Mouse (Mus musculus) testis, adult 10 weeks (tissue): ENCODE results near the gene Arhgap11a. TPM values are rescaled to one million over a fixed set of nuclear protein-coding genes. Genes with fewer than 3 reads are reported as not detected.

Experiments
- polyA plus RNA-seq: library from polyadenylated mRNA; stranded (reverse); fragments of 350-450 nt; fragmentation: Illumina TruSeq; extraction: RNeasy Lipid Tissue Mini Kit (QIAGEN cat#74804); gene quantifications from one replicate; pipeline ENCODE4 v1.2.3, GENCODE M21; 2014; ENCODE audit warnings: low read depth, low replicate concordance

Arhgap11a gene
- 10.0 TPM for polyA plus RNA-seq

GRCm38 (mm10) chr2:113848245-113849121 lies at the start of gene Arhgap11a:
TSS of gene Arhgap11a (minus strand) at chr2:113848661.

DNA sequence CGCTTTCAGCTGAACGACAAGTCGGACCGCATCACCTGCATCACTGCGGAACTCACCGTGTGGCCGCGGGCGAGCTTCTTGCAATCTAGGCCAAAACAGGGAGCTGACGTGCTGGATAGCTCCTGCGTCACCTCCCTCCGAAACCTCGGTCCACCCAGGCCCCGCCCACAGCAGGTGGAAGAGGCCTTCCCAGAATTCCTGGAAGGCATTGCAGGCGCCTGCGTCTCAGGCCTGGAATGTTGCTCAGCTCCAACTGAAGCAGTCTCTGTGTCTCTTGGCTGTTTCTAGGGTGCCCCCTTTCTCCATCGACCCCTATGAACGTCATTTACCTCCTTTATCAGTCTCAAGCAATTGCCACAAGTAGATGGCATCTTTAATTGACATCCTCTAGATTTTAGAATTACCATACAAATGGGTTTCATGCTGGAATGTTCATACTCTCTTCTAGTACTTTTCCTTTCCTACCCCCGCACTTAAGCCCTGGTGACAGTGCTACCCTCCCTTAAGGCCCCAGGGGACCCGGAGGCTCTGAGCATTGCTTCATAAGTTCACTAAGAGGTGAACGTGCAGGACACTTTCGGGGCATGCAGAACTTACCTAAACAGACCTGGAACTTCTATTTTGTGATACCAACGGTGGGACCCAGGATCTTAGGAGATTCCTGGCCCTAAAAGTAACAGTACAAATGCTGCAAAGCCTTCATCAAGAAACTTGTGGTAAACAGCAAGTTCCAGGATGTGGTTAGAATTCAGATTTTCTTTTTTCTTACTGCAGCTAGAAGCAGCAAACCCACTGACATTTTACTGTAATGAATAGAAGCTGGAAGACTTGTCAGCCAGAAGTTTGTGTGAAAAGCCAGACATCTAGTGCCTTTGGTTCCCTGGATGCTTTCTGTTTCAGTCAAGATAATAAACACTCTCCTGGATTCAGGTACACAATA lies 19.2 kb downstream of the Arhgap11a start, which contains the start of gene Scg5:
Gene Scg5 (minus strand): TSS at position 179 of the 940 bp plus-strand sequence.

Other genes with a start within 250 kb of the Arhgap11a start
- gene Grem1, start 90.0 kb downstream of the Arhgap11a start, polyA plus RNA-seq, result 0.13 TPM
- gene Scg5, start 19.5 kb downstream of the Arhgap11a start, polyA plus RNA-seq, result 1.4 TPM
- not detected for gene Gjd2, start 165.0 kb upstream of the Arhgap11a start, polyA plus RNA-seq
- not detected for gene Actc1, start 204.9 kb upstream of the Arhgap11a start, polyA plus RNA-seq